Mouse (Mus musculus) myocyte (in vitro differentiated cells): ENCODE measurements around the gene Ly6g6e.

Experiments
- E2F4 ChIP-seq: IDR thresholded peaks from one replicate; pipeline ENCODE4 v1.6.1; 2011; ENCODE audit warnings: mild to moderate bottlenecking, control low read depth, moderate library complexity; ENCODE audit not compliant: insufficient read depth
- MAX ChIP-seq: IDR thresholded peaks from one replicate; pipeline ENCODE4 v1.6.1; 2011; ENCODE audit warnings: low read depth, mild to moderate bottlenecking, control low read depth
- MYOD1 ChIP-seq, 3 experiments: IDR thresholded peaks; one replicate each; pipeline ENCODE4 v1.6.1; 2011; ENCODE audit warnings: control low read depth in 2 of 3, low read depth in 2 of 3, mild to moderate bottlenecking in 2 of 3, moderate library complexity in 1 of 3; ENCODE audit not compliant: insufficient read length in 2 of 3, control insufficient read depth in 1 of 3
- POLR2A ChIP-seq: IDR thresholded peaks from one replicate; pipeline ENCODE4 v1.6.1; 2011; ENCODE audit warnings: low read depth, mild to moderate bottlenecking, control low read depth, moderate library complexity; ENCODE audit not compliant: insufficient read length
- POLR2AphosphoS2 ChIP-seq: IDR thresholded peaks from one replicate; pipeline ENCODE4 v1.6.1; 2011; ENCODE audit warnings: low read depth, control low read depth; ENCODE audit not compliant: insufficient read length
- REST ChIP-seq: IDR thresholded peaks from one replicate; pipeline ENCODE4 v1.6.1; 2011; ENCODE audit warnings: mild to moderate bottlenecking, control low read depth, moderate library complexity; ENCODE audit not compliant: insufficient read depth, insufficient read length
- TCF12 ChIP-seq: IDR thresholded peaks from one replicate; pipeline ENCODE4 v1.6.1; 2011; ENCODE audit warnings: mild to moderate bottlenecking, control low read depth; ENCODE audit not compliant: poor library complexity, insufficient read depth, severe bottlenecking
- TCF3 ChIP-seq: IDR thresholded peaks from one replicate; pipeline ENCODE4 v1.6.1; 2011; ENCODE audit warnings: low read depth, control low read depth; ENCODE audit not compliant: insufficient read length
- USF1 ChIP-seq: IDR thresholded peaks from one replicate; pipeline ENCODE4 v1.6.1; 2011; ENCODE audit warnings: low read depth, mild to moderate bottlenecking, control low read depth, moderate library complexity

GRCm38 (mm10) chr17:35055691-35056495, 20.8 kb upstream of the Ly6g6e start:
- no peak for TF ChIP-seq MAX
- TF ChIP-seq POLR2A, result peak; percentile 5
- no peak for TF ChIP-seq USF1
- TF ChIP-seq TCF3, result no peak
- TF ChIP-seq TCF12, result no peak
- no peak for TF ChIP-seq E2F4
- TF ChIP-seq POLR2AphosphoS2, result no peak
- no peak for TF ChIP-seq MYOD1 (IDR thresholded peaks at IDR 0.05; ENCODE audit: control insufficient read depth in 1 of 3, insufficient read length in 2 of 3, low read depth in 2 of 3)
- TF ChIP-seq REST, result no peak
